Mouse (Mus musculus) urinary bladder, adult 2 months (tissue): ENCODE measurements around the gene Zfp595. TPM values are rescaled to one million over a fixed set of nuclear protein-coding genes. Genes with fewer than 3 reads are reported as not detected.
"Not testable (repeated sequence)": the region's sequence is repeated elsewhere in the genome, so short reads cannot be mapped to it uniquely, and the experiment has no call there.

Experiments
- DNase-seq: peaks from one replicate; pipeline ENCODE4 v3.0.0; 2022; ENCODE audit warnings: low spot score
- polyA plus RNA-seq: library from polyadenylated mRNA; depleted of rRNA; stranded (reverse); fragments of >200 nt; gene quantifications from 2 replicates; pipeline ENCODE4 v1.2.3, GENCODE M21; 2012; rRNA removed

Gene Zfp595
- polyA plus RNA-seq, result 5.4 and 5.5 TPM in 2 replicates

GRCm38 (mm10) chr13:67332019-67332724 lies at the start of gene Zfp595:
Gene Zfp595, minus strand, starts transcription at chr13:67332570.
- peak; percentile 49 for DNase-seq

- not testable (repeated sequence) for DNase-seq
Measured at GRCm38 (mm10) chr13:67376255-67376654, 43.9 kb upstream of the Zfp595 start.

- DNase-seq, result peak; percentile 35
Measured at GRCm38 (mm10) chr13:67375050-67375911, 42.9 kb upstream of the Zfp595 start, which contains the start of the genes Gm28041 and Zfp456. Gene Gm28041, minus strand, starts transcription at chr13:67375733. Gene Zfp456, minus strand, starts transcription at chr13:67375810.

GRCm38 (mm10) chr13:67360131-67360744 lies 27.9 kb upstream of the Zfp595 start, which contains the start of the genes Gm28044 and Zfp953:
Gene Gm28044, minus strand, starts transcription at chr13:67360536.
Gene Zfp953, minus strand, starts transcription at chr13:67360605.
- peak; percentile 53 for DNase-seq

- DNase-seq, result no peak
Measured at GRCm38 (mm10) chr13:67351854-67352253, 19.5 kb upstream of the Zfp595 start.

- no peak for DNase-seq
Measured at GRCm38 (mm10) chr13:67343422-67343821, 11.1 kb upstream of the Zfp595 start.

- DNase-seq, result no peak
Measured at GRCm38 (mm10) chr13:67332877-67333276, 507 bp upstream of the Zfp595 start.

GRCm38 (mm10) chr13:67306718-67307117 lies 25.7 kb downstream of the Zfp595 start:
- no peak for DNase-seq

- DNase-seq, result peak; percentile 56
Measured at GRCm38 (mm10) chr13:67305822-67306672, 26.3 kb downstream of the Zfp595 start, which contains the start of gene Zfp457. Gene Zfp457, minus strand, starts transcription at chr13:67306485.

- no peak for DNase-seq
Measured at GRCm38 (mm10) chr13:67278314-67278713, 54.1 kb downstream of the Zfp595 start, which contains the start of gene Zfp458. Gene Zfp458, minus strand, starts transcription at chr13:67278466.

GRCm38 (mm10) chr13:67269383-67270065 lies 62.8 kb downstream of the Zfp595 start:
- not testable (repeated sequence) for DNase-seq

- peak; percentile 52 for DNase-seq
Measured at GRCm38 (mm10) chr13:67268568-67269369, 63.6 kb downstream of the Zfp595 start.

Other genes with a start within 250 kb of the Zfp595 start
- 2.7 and 3.3 TPM in 2 replicates for gene Zfp708, start 234.6 kb downstream of the Zfp595 start, polyA plus RNA-seq
- gene Gm28557, start 224.0 kb downstream of the Zfp595 start, polyA plus RNA-seq, result 4.8 and 6.3 TPM in 2 replicates
- gene Rslcan18, start 216.3 kb downstream of the Zfp595 start, polyA plus RNA-seq, result 0.40 and 0.66 TPM in 2 replicates
- gene Zfp759, start 210.9 kb downstream of the Zfp595 start, polyA plus RNA-seq, result 2.0 and 2.5 TPM in 2 replicates
- 6.4 and 7.4 TPM in 2 replicates for gene Rsl1, start 159.4 kb downstream of the Zfp595 start, polyA plus RNA-seq
- gene Zfp455, start 138.1 kb downstream of the Zfp595 start, polyA plus RNA-seq, result 2.0 TPM in 2 replicates
- gene Zfp458, start 54.1 kb downstream of the Zfp595 start, polyA plus RNA-seq, result 2.0 and 2.4 TPM in 2 replicates
- gene Zfp457, start 26.1 kb downstream of the Zfp595 start, polyA plus RNA-seq, result 1.8 and 2.4 TPM in 2 replicates
- gene Gm28044, start 28.0 kb upstream of the Zfp595 start, polyA plus RNA-seq, result 0.43 and 0.47 TPM in 2 replicates
- 1.5 and 1.7 TPM in 2 replicates for gene Zfp953, start 28.0 kb upstream of the Zfp595 start, polyA plus RNA-seq
- 0.32 and 0.45 TPM in 2 replicates for gene Gm28041, start 43.2 kb upstream of the Zfp595 start, polyA plus RNA-seq
- 0.73 and 1.0 TPM in 2 replicates for gene Zfp456, start 43.2 kb upstream of the Zfp595 start, polyA plus RNA-seq
- 7.6 and 8.3 TPM in 2 replicates for gene Zfp429, start 67.2 kb upstream of the Zfp595 start, polyA plus RNA-seq
- gene Zfp459, start 88.8 kb upstream of the Zfp595 start, polyA plus RNA-seq, result 2.5 and 2.6 TPM in 2 replicates
- 7.0 TPM in 2 replicates for gene Zfp874a, start 119.1 kb upstream of the Zfp595 start, polyA plus RNA-seq
- gene Zfp874b, start 151.7 kb upstream of the Zfp595 start, polyA plus RNA-seq, result 7.3 and 8.7 TPM in 2 replicates
- gene Zfp58, start 168.0 kb upstream of the Zfp595 start, polyA plus RNA-seq, result 6.5 and 6.9 TPM in 2 replicates
- gene Gm26965, start 193.6 kb upstream of the Zfp595 start, polyA plus RNA-seq, result 0.08 TPM in 1 of 2 replicates, not detected in the other
- 20.8 and 23.6 TPM in 2 replicates for gene Zfp87, start 193.6 kb upstream of the Zfp595 start, polyA plus RNA-seq
- gene Zfp748, start 221.3 kb upstream of the Zfp595 start, polyA plus RNA-seq, result 4.9 TPM in 2 replicates